Mouse (Mus musculus): ENCODE measurements around the gene Ferd3l. TPM values are rescaled to one million over a fixed set of nuclear protein-coding genes. Genes with fewer than 3 reads are reported as not detected.

Gene Ferd3l
- polyA plus RNA-seq, 1 experiment: not detected

Other genes starting within 250 kb of the Ferd3l start
- gene Twist1, start 29.2 kb downstream of the Ferd3l start, polyA plus RNA-seq (2012; ENCODE audit: insufficient read depth, insufficient read length, missing spikeins): 20.2 and 23.3 TPM in 2 replicates